Mouse (Mus musculus) c-Kit-positive CD71-positive TER-119-negative erythroid progenitor cells, embryonic 14.5 days (primary cell): Measurements from ENCODE around the gene Gcfc2.
A peak's percentile ranks its signal among the peaks of the same experiment; 100 is the strongest.

Source experiments
- DNase-seq: peaks from one replicate; pipeline ENCODE4 v3.0.0-alpha.2; 2013; ENCODE audit warnings: low read depth

The Gcfc2 gene

DNA sequence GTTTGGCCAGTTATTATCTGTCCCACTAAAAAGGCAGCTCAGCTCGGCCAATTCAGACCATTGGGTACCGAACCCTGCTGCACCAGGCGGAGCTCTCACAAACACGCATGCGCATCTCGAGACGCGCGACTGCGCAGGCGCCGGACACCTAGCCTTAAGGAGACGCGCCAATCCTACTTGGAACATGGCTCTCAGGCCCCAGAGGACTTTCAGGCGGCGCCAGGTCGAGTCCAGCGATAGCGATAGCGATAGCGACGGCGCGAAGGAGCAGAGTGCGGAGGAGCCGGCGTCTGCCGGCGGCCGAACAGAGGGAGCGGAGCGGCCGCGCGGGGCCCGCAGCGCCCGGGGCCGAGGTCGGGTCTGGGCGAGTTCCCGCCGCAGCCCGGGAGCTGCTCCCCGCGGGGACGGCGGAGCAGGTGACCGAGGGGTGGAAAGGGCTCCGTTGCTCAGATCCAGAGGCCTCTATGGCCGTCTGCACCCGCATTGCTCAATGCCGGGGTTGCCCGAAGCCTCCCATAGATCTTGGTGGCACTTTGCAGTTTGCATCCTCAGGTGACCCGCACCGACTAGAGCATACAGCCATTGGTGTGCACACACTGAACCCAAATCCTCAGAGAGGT is at the start of gene Gcfc2:
Gcfc2 (plus strand) TSS at position 147 of the 620 bp plus-strand sequence.
- DNase-seq: peak; percentile 84

DNA sequence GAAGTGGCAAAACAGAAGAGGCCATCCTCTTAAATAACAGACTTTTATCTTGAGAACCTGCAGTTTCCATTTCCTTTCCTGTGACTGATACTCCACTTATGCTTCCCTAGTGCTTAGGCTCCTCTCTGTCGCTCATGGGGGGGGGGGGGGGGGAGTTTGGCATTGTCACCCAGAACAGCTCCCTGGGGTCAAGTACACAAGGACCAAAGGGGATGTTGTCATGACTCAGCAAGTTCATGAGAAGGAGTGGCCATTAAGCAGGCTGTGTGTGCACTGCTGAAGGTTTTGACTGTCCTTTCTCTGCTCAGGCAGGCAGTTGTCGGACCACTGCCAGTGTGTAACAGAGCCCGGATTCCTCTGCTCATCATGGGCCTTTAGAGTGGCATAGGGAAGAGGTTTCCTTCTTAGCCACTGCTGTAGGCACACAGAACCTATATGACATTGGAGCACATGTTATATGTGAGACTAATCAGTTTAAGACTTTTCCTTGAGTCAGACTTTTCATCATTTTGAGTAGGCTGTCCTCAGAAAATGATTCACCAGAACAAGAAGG is 27.7 kb upstream of the Gcfc2 start:
- no peak for DNase-seq

DNA sequence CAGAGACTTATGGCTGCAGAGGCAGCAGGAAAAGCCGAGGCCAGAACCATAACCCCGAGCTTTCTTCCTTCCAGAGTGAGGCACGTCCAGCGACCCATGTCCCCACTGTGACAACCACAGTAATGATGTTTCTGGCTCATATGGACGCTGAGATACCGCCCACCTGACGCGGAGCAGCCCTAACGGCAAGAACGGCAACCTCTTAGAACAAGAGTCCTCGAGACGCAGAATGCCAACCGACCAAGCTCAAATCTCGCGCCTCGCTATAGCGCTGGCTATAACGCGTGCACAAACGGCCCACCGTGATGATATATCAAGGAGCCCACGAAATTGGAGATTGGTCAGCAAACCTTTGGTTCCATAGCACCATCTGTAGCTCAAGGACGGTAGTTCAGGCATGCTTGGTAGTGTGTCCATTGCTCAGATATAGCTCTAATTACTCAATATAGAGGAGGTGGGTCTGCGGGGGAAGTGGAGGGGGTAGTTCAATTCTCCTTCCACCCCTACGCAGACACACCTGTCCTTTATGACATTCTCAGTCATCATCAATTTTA is 13.1 kb upstream of the Gcfc2 start:
- DNase-seq: no peak

DNA sequence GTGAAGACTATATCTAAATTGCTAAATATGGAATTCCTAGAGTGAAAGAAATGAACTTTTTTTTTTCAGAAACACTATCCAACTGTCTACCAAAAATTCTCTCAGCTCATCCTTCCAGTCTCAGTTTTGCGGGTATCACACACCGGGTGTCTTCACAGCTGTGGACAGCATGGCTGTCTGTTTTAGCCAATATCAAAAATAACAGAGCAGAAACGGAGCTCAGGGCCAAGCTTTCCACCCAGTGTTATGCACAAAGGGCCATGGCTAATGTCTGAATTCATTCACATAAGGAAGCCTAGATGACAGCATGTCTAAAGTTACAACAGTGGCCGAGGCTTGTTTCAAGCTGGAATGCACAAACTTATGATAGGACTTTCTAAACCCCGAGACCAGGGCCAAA is 12.2 kb upstream of the Gcfc2 start:
- DNase-seq: no peak

DNA sequence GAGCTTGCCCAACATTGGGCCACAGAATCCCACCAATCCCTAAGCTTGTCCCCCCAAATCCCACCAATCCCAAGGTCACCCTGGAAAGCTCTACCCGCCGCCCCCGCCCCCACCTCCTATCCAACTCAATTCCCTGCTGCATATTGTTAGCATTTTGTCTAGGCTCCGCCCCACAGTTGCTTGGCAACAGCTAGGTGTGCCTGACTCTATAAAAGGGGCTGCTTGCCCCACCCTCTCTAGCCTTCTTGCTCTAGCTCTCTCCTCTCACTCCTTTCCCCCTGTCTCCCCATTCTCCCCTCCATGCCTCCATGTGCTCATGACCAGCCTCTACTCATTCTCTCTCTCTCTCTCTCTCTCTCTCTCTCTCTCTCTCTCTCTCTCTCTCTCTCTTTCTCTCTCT is 11.8 kb upstream of the Gcfc2 start:
- no peak for DNase-seq

DNA sequence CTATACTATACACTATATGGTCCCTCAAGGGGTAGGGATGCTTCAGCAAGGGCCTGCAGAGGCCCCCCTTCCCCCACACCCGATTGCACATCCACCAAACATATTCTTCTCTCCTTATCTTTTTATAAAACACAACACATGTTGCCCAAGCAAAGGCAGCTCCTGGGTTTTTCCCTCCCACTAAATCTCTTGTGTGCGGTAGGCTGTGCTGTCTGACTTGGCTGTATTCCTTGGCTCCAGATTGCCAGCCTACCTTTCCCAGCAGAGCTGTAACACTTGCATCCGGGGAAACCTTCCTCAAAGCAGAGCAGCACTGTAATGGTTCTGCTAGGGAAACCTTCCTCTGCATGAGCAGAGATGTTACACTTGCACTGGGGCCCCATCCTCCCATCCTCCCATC is 11.3 kb upstream of the Gcfc2 start:
- no peak for DNase-seq

DNA sequence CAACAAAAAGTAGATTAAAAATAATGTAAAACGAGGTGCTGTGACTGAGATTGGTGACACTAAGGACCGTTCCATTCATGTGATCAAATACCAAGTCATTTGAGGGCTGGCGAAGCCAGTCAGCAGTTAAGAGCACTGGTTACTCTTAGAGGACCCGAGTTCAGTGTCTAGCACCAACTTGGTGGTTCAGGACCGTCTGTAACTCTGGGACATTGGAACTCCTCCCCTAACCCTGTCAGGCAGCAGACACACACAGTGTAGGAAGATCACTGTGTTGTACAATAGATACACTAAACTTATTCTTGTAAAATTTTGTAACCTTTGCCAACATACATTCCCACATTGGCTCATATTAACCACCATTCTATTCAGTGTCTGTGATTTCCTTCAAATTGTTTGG is 835 bp downstream of the Gcfc2 start:
- DNase-seq: peak; percentile 13

DNA sequence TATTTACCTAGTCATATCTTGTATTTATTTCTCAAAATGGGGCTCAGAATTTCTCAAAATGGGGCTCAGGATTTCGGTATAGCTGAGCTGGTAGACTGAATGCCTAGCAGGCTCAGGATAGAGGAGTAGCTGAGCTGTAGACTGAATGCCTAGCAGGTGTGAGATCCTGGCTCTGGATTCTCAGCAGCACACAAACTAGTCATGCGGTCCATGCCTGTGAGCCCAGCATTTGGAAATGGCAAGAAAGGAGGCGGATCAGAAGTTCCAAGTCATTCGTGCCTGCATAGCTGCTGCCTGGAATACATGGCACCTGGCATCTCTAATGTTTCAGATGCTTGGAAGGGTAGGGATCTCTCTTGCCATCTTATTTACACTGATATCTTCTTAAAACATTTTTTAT is 5.9 kb downstream of the Gcfc2 start:
- no peak for DNase-seq

DNA sequence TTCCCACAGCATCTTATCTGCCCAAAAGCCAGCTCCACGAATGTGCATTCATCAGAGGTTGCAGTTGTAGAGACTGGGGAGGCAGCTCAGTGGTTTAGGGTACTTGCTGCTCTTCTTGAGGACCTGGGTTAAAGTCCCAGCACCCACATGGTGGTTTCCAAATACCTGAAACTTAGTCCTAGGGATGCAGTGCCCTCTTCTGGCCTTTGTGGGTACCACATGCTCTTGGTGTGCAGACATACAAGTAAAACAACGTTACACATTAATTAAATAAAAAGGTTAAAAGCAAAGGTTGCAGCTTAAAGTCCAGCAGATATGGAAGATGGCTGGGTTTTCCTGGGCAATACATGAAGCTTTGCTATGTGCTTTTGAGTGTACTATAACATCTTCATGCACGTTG is 9.8 kb downstream of the Gcfc2 start:
- no peak for DNase-seq

DNA sequence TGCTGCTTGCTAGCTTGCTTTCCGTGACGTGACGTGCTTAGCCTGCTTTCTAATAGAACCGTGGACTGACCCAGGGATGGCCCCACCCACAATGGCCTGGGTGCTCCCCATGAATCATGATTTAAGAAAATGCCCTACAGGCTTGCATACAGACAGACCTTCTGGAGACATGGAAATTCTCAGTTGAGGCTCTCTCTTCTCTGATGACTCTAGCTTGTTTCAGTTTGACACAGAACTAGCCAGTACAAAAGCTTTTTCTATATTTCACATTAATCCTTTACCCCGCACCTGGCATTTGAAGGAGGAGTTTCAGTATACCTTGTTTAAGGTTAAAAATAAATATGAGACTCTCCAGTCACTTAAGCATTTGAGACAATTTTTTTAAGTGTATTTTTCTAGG is 18.2 kb downstream of the Gcfc2 start:
- no peak for DNase-seq

DNA sequence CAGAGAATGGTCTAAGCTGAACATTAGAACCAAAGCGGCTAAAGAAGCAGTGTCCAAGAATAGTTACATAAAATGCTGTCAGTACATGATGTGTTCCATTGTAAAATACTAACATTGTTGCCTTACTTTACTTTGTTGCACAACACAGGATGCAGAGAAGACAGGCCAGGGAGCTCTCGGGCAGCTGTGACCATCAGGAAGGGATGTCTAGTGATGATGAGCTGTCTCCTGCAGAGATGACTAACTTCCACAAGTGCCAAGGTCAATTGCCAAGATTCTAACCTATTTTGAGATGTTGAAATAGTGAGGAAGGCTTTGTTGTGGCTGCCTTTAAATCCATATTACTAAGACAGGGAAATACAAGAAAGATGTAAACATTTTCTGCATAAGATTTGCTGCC is 19.8 kb downstream of the Gcfc2 start:
- no peak for DNase-seq

DNA sequence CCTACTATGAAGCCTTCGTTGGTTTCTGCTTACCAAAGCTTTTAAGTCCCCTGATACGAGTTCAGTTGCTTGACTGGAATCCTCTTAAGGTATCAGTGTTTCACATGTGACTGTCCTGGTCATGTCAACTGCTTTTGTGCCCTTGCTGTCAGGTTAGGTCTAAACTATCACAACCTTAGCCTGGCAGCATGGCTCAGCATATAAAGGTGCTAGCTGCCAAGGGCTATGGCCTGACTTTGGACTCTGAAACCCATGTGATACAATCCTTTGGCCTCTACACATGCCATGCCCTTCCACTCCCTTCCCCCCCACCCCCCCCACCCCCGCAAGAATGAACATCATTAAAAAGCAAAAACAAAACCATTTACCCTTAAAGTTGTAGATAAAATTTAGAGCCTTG is 21.0 kb downstream of the Gcfc2 start:
- DNase-seq: no peak

DNA sequence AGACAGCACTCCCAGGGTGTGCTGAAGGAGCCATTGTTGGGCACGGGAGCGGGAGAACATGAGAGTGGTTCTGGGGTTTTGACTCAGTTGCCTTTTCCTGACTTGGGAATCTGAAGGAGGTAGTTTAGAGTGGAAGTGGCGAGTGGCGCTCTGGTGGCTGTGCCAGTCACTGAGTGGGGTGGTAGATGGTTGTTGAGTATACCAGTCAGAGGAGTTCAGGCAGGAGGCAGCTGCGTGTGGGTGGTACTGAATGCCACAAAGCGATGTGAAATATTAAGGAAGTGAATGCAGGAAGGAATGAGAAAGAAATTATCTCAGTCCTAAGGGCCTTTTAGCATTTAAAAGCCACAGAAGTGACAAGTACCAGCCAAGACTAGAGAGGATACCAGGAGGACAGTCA is 23.4 kb downstream of the Gcfc2 start:
- no peak for DNase-seq

DNA sequence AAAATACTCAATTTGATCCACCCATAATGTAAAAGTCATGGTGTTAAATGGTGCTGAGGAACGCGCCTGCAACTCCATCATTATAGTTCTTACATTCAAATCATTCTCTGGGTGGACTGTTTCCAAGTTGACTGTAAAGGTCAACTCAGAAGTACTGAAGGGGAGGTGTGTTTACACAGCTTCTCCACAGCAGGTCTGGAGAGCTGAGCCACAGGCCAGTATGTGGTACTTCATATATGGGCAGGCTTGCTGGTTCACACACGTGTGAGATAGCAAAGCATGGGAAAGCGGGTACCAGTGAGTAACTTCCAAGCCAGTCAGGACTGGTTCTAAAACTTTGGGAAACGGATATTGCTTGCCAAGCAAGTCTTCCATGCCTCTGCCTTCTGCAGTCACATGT is 31.7 kb downstream of the Gcfc2 start:
- no peak for DNase-seq

DNA sequence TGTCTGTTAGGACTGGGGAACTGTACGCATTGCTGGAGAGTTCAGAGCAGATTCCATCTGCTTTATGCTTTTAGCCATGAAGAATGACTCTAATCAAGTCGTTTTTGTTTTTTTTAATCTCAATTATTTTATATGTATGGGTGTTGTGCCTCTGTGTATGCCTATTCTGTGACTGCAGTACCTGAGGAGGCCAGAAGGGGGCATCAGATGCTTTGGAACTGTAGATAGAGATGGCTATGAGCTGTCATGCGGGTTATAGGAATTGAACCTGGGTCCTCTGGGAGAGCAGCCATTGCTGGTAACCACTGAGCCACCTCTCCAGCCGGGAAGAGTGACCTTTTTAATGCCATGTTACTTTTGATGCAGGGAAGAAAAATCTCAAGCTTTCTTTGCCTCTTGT is 32.9 kb downstream of the Gcfc2 start:
- peak; percentile 27 for DNase-seq

DNA sequence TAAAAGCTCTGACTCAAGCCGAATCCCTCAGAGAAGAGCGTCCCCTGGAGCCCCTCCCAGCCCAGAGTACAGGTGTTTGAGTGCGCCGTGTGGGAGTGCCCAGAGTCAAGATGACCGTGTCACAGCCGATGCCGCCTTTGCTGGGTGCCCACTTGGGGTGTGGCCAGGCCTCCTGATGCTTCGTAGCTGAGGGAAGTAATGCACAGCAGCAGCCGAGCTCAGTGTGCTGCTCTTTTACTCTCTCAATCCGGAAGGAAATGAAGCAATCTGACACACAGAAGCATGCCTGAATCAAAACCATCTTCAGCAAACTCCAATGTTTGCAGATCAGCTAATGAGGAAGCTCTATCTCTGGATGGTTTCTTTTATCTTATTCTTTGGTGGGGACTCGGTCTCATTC is 34.5 kb downstream of the Gcfc2 start:
- no peak for DNase-seq

DNA sequence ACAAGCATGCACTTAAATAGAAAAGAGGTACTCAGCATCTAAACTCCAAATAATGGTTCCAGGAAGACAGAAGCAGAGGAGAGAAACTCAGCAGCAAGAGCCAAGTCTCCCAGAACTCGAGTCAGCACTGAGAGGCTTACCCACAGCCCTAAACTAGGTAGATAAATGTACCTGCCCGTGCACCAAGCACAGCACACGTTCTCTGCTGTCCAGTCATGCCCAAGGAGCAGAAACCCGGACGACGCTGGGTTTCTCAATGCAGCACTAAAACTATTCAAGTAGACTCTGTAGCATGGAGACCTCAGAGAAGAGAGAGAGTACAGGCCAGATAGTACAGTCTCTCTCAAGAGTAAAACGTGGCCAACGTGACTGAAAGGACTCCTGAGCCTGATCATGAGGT is 36.4 kb downstream of the Gcfc2 start:
- no peak for DNase-seq

DNA sequence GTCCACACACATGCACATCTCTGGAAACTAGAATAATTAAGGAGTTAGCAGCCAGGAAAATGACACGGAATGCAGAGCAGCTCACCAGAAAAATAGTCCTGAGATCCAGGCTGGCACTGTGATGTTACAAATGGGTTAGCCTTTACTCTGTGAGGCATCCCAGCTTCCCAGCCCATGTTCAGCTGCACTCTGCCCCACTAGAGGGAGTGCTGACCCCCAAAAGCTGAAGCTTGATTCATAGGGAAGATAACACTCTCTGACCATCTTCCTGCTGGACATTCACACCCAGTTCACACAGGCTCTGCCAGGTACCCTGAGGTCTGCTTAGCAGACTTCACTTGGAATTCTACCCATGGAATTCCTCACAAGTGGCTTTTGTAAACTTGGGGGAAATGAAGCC is 36.8 kb downstream of the Gcfc2 start:
- DNase-seq: no peak

DNA sequence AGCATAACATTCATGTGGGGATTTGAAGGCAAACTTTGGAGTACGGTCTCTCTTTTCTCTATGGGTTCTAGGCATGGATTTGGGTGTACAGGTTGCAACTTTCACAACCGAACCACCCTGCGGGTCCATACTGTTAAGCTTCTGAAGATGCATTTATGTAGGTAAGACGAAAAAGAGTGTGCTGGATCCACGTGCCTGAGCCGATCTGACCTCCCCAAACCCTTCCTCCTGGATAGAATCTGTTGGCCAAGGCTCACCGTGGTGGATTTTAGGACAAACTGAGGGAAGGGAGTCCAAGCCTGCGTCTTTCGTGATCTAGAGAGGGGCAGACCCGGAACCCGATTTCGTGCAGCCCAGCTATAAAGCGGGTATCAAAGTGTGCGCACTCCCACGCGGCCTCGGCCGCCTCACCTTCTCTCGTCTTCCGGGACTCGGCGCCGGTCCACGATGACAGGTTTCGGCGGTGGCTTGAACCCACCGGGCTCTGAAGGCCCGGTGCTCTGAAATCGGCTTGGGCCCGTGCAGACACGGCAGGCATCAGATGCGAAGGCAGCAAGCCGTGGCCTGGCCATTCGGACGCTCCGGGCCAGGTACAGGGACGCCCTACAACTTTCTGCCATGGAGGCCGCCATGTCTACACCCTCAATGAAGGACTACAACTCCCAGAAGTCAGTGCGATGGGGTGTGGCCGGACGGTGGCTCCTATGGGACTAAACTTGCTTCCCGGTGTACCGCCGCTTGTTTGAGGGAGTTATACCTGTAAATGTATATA is 42.0 kb downstream of the Gcfc2 start, which contains the start of gene Mrpl19:
Mrpl19 (minus strand) TSS at position 663 of the 772 bp plus-strand sequence.
- DNase-seq: peak; percentile 89

DNA sequence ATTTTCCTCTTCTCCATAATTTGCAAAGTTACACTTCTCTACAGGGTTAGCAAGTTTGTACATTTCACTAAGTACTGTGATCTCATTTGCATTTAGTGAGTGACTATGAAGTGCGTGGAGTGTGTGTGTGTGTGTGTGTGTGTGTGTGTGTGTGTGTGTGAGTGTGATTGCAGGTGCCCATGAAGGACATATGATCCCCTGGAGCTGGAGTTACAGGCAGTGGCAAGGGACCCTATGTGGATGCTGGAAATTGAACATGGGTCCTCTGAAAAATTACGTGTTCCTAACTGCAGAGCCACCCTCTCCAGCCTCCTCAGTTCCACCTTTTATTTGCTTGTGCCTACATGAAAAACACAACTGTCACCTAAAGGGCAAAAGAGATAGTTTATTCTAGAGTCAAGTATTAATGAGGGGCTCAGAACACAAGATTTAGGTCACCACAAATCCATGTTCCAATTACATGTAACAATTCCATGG is 42.6 kb downstream of the Gcfc2 start:
- no peak for DNase-seq

DNA sequence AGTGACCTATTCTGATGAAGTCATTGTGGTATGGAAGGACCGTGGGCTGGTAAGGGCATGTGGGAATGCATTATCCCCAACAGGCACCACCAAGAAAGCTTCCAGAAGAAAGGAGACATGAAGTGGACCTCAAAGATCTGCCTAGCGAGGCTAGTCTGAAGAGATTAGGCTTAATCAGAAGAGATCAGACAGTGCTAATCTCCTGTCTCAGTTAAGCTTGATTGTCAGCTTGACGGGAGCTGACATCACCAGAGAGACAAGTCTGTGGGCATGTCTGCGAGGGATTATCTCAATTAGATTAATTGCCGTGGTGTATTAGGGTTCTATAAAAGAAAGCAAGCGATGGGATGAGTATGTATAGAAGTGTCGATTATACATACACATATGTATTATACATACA is 47.7 kb downstream of the Gcfc2 start:
- DNase-seq: no peak

DNA sequence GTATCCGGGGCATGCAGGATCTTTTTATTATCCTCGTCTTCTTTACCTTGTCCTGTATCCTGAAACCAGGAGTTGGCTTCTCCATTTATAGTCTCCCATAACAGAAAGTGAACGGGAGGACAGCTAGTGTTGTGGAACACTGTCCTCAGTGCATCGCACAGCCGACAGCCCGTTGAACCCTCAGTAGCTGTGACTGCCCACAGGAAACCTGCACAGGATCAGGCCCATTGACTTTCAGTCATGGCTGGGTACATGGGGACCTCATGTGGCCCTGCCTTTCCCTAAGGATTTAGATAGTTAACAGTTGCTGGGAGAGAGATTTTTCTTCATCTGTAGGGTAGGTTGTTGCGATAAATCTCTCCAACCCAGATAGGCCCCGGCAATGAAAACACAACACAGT is 49.1 kb downstream of the Gcfc2 start:
- no peak for DNase-seq

DNA sequence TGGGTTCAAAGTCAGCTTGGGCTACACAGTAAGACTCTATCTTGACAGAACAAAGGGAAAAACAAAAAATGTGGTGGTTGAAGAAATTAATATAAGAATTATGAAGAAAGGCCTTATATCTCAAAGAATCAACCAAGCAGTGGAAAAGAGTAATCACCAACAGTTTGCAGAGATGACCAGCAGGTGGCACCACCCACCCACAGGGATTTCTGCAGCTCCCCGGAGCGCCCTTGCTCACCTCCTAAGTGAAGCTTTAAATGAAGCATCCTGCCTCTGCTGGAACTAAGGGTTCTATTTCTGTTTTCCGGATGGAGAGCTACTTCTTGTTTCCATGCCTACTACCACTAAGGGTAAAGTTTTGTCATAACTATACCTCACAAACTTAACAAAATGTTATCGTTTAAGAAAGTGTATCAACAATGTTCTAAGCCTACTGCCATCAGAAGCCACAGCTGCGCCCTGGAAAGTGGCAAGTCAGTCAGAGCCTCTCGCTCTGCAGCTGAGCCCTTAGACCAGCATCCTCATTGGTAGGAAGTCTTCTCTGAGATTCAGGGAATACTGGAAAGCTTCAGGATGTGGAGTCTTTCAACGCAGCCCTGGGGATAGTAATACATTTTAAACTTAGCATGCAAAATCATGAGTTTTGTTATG is 52.6 kb downstream of the Gcfc2 start:
- DNase-seq: peak; percentile 27
